Mouse (Mus musculus) frontal cortex, postnatal 25 days (tissue): ENCODE measurements around the gene Cyp2c65.
"Not testable (repeated sequence)": the region's sequence is repeated elsewhere in the genome, so short reads cannot be mapped to it uniquely, and the experiment has no call there.

Experiments used
- DNase-seq, 2 experiments: peaks; one replicate each; pipeline ENCODE4 v3.0.0; 2022; ENCODE audit warnings: low spot score in 2 of 2

Gene Cyp2c65

DNA sequence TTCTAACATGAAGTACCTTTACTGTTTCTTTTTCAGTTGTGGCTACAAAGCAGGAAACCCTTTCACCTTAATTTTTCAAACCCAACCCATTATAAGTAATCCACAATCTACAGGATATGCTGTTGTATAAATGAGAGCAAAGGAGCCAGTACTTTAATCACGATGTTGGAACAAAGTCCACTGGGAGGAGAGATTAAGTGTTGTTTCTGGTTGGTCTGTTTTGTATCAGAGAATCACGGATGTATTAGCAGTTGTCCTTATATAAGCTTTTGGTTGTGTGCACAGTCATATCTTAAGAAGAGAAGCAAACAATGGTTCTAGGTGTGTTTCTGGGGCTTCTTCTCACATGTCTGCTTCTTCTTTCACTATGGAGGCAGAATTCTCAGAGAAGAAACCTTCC lies at the start of gene Cyp2c65:
Gene Cyp2c65, plus strand, starts transcription at position 297 of the 400 bp plus-strand sequence.
- DNase-seq: no peak

DNA sequence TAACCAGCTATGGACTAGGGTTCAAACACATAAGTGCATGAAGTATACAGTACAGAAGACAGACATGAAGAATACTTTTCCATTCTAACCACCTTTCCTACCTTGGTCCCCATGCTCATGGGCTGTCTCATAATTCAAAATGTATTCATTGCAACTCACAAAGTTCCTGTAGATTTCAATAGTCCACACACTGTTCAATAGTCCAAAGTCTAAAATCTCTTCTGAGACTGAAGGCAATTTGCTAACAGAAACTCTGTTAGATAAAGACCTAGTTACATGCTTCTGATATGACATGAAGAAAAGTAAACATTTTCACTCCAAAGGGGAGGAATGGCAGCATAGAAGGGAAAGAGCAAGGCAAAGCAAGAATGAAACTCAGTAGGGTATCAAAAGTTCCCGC lies 2.9 kb upstream of the Cyp2c65 start:
- no peak for DNase-seq

DNA sequence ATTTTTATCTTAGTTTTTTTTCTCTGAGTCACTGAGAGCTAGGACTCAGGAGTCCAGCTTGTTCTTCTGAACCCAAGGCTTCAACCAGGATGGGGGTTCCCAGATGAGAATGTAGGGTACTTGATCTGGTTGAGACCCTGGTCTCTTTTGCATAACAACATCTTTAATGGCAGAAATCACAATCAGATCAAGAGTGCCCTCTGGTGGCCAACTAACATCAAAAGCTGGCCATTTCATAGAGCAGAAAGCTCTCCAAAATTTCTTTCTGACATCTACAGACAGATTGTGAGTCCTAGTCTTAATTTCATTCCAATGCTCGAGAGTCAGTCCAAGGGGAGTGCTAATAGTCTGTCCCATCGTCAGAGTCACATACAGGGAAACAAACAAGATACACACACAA lies 38.0 kb downstream of the Cyp2c65 start:
- DNase-seq: not testable (repeated sequence)

DNA sequence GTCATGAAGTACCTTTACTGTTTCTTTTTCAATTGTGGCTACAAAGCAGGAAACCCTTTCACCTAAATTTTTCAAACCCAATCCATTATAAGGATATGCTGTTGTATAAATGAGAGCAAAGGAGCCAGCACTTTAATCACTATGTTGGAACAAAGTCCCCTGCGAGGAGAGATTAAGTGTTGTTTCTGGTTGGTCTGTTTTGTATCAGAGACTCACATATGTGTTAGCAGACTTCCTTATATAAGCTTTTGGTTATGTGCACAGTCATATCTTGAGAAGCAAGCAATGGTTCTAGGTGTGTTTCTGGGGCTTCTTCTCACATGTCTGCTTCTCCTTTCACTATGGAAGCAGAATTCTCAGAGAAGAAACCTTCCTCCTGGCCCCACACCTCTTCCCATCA lies 52.8 kb downstream of the Cyp2c65 start, which contains the start of gene Cyp2c66:
Gene Cyp2c66, plus strand, starts transcription at position 255 of the 400 bp plus-strand sequence.
- DNase-seq: no peak
